Mouse (Mus musculus) myocyte (in vitro differentiated cells): ENCODE results near the gene Ppp4r4.

Experiments used
- CEBPB ChIP-seq: IDR thresholded peaks from 2 replicates; pipeline ENCODE4 v1.6.1; 2011; ENCODE audit warnings: mild to moderate bottlenecking, moderate library complexity; ENCODE audit not compliant: poor library complexity, insufficient read depth, severe bottlenecking
- POLR2A ChIP-seq: IDR thresholded peaks from one replicate; pipeline ENCODE4 v1.6.1; 2011; ENCODE audit warnings: low read depth, mild to moderate bottlenecking, control low read depth, moderate library complexity; ENCODE audit not compliant: insufficient read length
- POLR2AphosphoS2 ChIP-seq: IDR thresholded peaks from one replicate; pipeline ENCODE4 v1.6.1; 2011; ENCODE audit warnings: low read depth, control low read depth; ENCODE audit not compliant: insufficient read length
- TCF12 ChIP-seq: IDR thresholded peaks from one replicate; pipeline ENCODE4 v1.6.1; 2011; ENCODE audit warnings: mild to moderate bottlenecking, control low read depth; ENCODE audit not compliant: poor library complexity, insufficient read depth, severe bottlenecking
- USF1 ChIP-seq: IDR thresholded peaks from one replicate; pipeline ENCODE4 v1.6.1; 2011; ENCODE audit warnings: low read depth, mild to moderate bottlenecking, control low read depth, moderate library complexity

DNA sequence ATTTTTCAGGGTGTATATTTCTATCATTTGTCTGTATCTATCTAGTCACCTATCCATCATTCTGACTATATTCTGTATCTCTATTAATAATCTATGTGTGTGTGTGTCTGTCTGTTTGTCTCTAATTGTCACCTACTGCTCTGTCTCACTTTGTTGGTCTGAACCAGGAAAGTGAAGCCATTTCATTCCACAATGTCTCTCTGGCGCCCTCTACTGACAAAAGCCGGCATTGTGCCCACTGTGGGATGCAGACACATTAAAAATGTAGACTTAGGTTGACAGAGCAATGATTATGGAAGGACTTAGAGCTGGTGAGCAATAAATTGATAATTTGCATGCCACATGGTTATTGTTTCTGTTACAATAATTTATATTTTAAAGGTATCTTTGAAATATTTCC lies 111.3 kb downstream of the Ppp4r4 start:
- no peak for TF ChIP-seq TCF12
- no peak for TF ChIP-seq POLR2A
- TF ChIP-seq CEBPB: no peak
- no peak for TF ChIP-seq USF1
- no peak for TF ChIP-seq POLR2AphosphoS2
